Mouse (Mus musculus) mouse trophoblast stem cell (cell line): ENCODE data around the gene Ntn1.

ENCODE experiments used
- in situ Hi-C, 2 experiments: fragments of 300-500 bp; cut with MseI, MboI; formaldehyde crosslinking; loops; 2 replicates in 1 of 2; 3 replicates in 1 of 2; pipeline ENCODE4 v1.15.1; 2025

Ntn1 gene

GRCm38 (mm10) chr11:68407266-68407926 is 6.8 kb upstream of the Ntn1 start:
- in situ Hi-C loops: loop anchor here in 1 of 2 experiments (10.0 kb wide), 1 partner anchor 403 kb away; no protein-coding TSS in a partner anchor

- in situ Hi-C loops: loop anchor here in 1 of 2 experiments (10.0 kb wide), 1 partner anchor 401 kb away; no protein-coding TSS in a partner anchor
Observed at GRCm38 (mm10) chr11:68405576-68405975, 5.0 kb upstream of the Ntn1 start.

GRCm38 (mm10) chr11:68404185-68404584 is 3.6 kb upstream of the Ntn1 start:
- in situ Hi-C loops: loop anchor here in 1 of 2 experiments (10.0 kb wide), 1 partner anchor 399 kb away; no protein-coding TSS in a partner anchor

GRCm38 (mm10) chr11:68401428-68401827 is 805 bp upstream of the Ntn1 start:
- in situ Hi-C loops: loop anchor here in 1 of 2 experiments (10.0 kb wide), 1 partner anchor 397 kb away; no protein-coding TSS in a partner anchor

- in situ Hi-C loops: loop anchor here in 1 of 2 experiments (10.0 kb wide), 1 partner anchor 395 kb away; no protein-coding TSS in a partner anchor
Observed at GRCm38 (mm10) chr11:68400021-68400671, 477 bp downstream of the Ntn1 start.

GRCm38 (mm10) chr11:68399548-68400020 is 1.0 kb downstream of the Ntn1 start:
- in situ Hi-C loops: loop anchor here in 1 of 2 experiments (10.0 kb wide), 1 partner anchor 395 kb away; no protein-coding TSS in a partner anchor

GRCm38 (mm10) chr11:68398891-68399547 is 1.6 kb downstream of the Ntn1 start:
- in situ Hi-C loops: no loop called here

- in situ Hi-C loops: no loop called here
Observed at GRCm38 (mm10) chr11:68395546-68395945, 5.1 kb downstream of the Ntn1 start.

- in situ Hi-C loops: no loop called here
Observed at GRCm38 (mm10) chr11:68394749-68395148, 5.9 kb downstream of the Ntn1 start.

GRCm38 (mm10) chr11:68393897-68394490 is 6.6 kb downstream of the Ntn1 start:
- in situ Hi-C loops: no loop called here

GRCm38 (mm10) chr11:68390381-68391287 is 10.0 kb downstream of the Ntn1 start:
- in situ Hi-C loops: no loop called here

- in situ Hi-C loops: no loop called here
Observed at GRCm38 (mm10) chr11:68389621-68390020, 11.0 kb downstream of the Ntn1 start.

GRCm38 (mm10) chr11:68388655-68389015 is 12.0 kb downstream of the Ntn1 start:
- in situ Hi-C loops: no loop called here

- in situ Hi-C loops: no loop called here
Observed at GRCm38 (mm10) chr11:68387971-68388654, 12.5 kb downstream of the Ntn1 start.

GRCm38 (mm10) chr11:68387441-68387760 is 13.2 kb downstream of the Ntn1 start:
- in situ Hi-C loops: no loop called here

- in situ Hi-C loops: no loop called here
Observed at GRCm38 (mm10) chr11:68386589-68387440, 13.8 kb downstream of the Ntn1 start.

- in situ Hi-C loops: no loop called here
Observed at GRCm38 (mm10) chr11:68385921-68386588, 14.6 kb downstream of the Ntn1 start.

- in situ Hi-C loops: no loop called here
Observed at GRCm38 (mm10) chr11:68385021-68385821, 15.4 kb downstream of the Ntn1 start.
